Mouse (Mus musculus) embryonic facial prominence, embryonic 12.5 days (tissue): ENCODE measurements around the gene Vezf1. TPM values are rescaled to one million over a fixed set of nuclear protein-coding genes. Genes with fewer than 3 reads are reported as not detected.
A peak's percentile ranks its signal among the peaks of the same experiment; 100 is the strongest.

Experiments used
- ATAC-seq: fragments of 200-750 bp; cut with Nextera tagmentation; 2 replicates; pipeline ENCODE4 v1.8.0; 2017; ENCODE audit not compliant: insufficient number of reproducible peaks, insufficient read depth, low FRiP score, low TSS enrichment
- H3K27ac ChIP-seq: fragments of 300-500 bp; sonication (generic); 2 replicates; pipeline ENCODE4 v1.5.1; 2016; ENCODE audit warnings: mild to moderate bottlenecking
- H3K27me3 ChIP-seq: fragments of 300-500 bp; sonication (generic); 2 replicates; pipeline ENCODE4 v1.6.1; 2016; ENCODE audit warnings: mild to moderate bottlenecking, moderate library complexity
- H3K36me3 ChIP-seq: fragments of 300-500 bp; sonication (generic); 2 replicates; pipeline ENCODE4 v1.6.1; 2016; ENCODE audit warnings: mild to moderate bottlenecking
- H3K4me1 ChIP-seq: fragments of 300-500 bp; sonication (generic); 2 replicates; pipeline ENCODE4 v1.6.1; 2016
- H3K4me2 ChIP-seq: fragments of 300-500 bp; sonication (generic); replicated peaks from 2 replicates; pipeline ENCODE4 v1.6.1; 2016; ENCODE audit warnings: mild to moderate bottlenecking, moderate library complexity
- H3K4me3 ChIP-seq: fragments of 300-500 bp; sonication (generic); 2 replicates; pipeline ENCODE4 v1.5.1; 2016; ENCODE audit warnings: mild to moderate bottlenecking
- H3K9ac ChIP-seq: fragments of 300-500 bp; sonication (generic); 2 replicates; pipeline ENCODE4 v1.6.1; 2016; ENCODE audit warnings: mild to moderate bottlenecking, moderate library complexity
- H3K9me3 ChIP-seq: fragments of 300-500 bp; sonication (generic); 2 replicates; pipeline ENCODE4 v1.6.1; 2016; ENCODE audit warnings: mild to moderate bottlenecking, moderate library complexity
- WGBS: fragments of 180-500 bp; shearing (Covaris S2); methylation state at CpG from one replicate; pipeline ENCODE4 v1.1.7; 2016; 5-methylcytosine and 5-hydroxymethylcytosine counted together
- polyA plus RNA-seq: library from polyadenylated mRNA; unstranded; fragments of >200 nt; fragmentation: Nextera tagmentation; extraction: Ambion mirVana; gene quantifications from 2 replicates; pipeline ENCODE4 v1.2.1, GENCODE M21; 2016

The Vezf1 gene
- polyA plus RNA-seq, result 59.0 and 59.8 TPM in 2 replicates

DNA sequence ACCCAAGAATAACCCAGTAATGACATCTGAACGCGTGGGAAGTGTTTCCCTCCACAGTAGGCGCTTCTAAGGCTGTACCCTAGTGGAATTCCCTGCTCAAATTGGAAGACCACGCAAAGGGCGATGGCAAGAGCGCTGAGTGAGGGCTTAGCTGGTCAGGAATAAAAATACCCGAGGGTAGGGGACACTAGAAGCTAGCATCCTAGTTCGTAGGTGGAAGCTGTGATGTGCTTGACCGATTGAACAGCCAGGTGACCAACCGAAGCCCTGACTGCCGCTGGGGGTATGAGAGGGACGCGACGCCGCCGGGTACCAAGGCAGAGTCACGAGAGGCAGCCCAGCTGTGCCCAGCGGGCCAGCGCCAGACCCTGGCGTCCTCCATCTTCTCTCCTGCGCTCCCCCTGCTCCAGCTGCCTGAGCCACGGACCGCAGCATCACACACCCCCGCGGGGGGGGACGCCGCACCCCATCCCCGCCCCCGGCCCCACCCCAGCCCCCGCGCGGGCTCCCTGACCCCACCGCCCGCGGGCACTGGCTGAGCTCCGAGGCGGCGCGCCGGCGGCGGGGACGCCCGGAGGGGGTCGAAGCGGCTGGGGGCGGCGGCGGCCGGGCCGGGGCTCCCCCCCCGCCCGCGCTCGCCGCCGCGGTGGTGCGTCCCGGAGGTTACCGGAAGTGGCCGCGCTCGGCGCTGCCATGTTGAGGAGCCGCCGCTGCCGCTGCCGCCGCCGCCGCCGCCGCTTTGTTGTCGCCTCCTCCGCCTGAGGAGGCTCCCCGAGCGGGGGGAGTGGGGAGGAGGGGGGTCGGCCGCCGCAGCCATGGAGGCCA, at the start of gene Vezf1:
TSS of gene Vezf1 (plus strand) at position 694 of the 825 bp plus-strand sequence.
- Histone ChIP-seq H3K27ac (peak within 1 kb of the TSS; percentile 99), H3K4me3 (peak within 1 kb of the TSS; percentile 98), H3K27me3 (no peaks in the 10 kb centered on the region), H3K9me3 (no peaks in the 10 kb centered on the region), H3K9ac (peak within 1 kb of the TSS; percentile 99), H3K36me3 (no peaks in the 10 kb centered on the region), H3K4me2 (peak within 1 kb of the TSS; percentile 73), H3K4me1 (peaks cover 33% of the 10 kb centered on the region)
- ATAC-seq, result peak; percentile 83
- WGBS, result under 1% methylated on average over 59 of the region's 81 CpGs

GRCm38 (mm10) chr11:88023933-88024332, 44.1 kb upstream of the Vezf1 start:
- H3K36me3 ChIP-seq, result no peaks in the 10 kb centered on the region
- ATAC-seq, result no peak
- no peaks in the 10 kb centered on the region for H3K9me3 ChIP-seq
- H3K4me2 ChIP-seq, result no peak overlapping the region
- 77% methylated on average over 2 of the region's 2 CpGs for WGBS
- H3K27me3 ChIP-seq, result no peaks in the 10 kb centered on the region
- H3K4me3 ChIP-seq, result no peak overlapping the region
- H3K27ac ChIP-seq, result no peak overlapping the region
- H3K9ac ChIP-seq, result no peak overlapping the region
- H3K4me1 ChIP-seq, result no peaks in the 10 kb centered on the region

DNA sequence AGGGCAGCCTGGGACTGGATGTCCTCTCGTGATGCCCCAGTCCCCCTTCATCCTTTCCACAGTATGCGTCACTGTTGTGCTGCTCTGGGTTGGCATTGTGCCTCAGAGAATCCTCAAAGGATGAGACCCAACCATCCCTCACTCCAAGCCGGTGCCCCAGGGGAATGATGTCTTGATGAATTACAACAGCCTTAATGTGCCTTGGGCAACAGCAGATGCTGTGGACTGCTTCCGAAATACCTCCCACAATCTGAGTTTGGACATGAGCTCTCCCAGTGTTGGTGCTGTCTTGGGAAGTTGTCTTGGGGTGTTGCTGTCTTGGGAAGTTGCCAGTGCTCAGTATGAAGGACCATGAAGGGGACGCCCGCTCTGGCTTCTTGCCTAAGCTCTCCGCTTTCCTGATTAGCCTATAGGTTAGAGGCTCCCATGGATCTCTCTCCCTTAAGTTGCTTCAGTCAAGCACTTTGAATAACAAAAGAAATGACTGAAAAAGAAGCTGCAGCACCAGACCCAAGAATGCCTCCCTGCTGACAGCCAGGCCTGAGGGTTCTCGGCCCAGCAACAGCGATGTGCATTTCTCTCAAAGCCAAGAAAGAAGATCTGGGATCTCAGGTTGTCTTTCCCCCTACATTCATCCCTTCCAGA, 40.6 kb upstream of the Vezf1 start:
- Histone ChIP-seq H3K27ac (no peak overlapping the region), H3K4me1 (no peaks in the 10 kb centered on the region), H3K9me3 (no peaks in the 10 kb centered on the region), H3K9ac (no peak overlapping the region), H3K36me3 (no peaks in the 10 kb centered on the region), H3K4me3 (no peak overlapping the region), H3K4me2 (no peak overlapping the region), H3K27me3 (no peaks in the 10 kb centered on the region)
- 66% methylated on average over 9 of the region's 9 CpGs for WGBS
- no peak for ATAC-seq

DNA sequence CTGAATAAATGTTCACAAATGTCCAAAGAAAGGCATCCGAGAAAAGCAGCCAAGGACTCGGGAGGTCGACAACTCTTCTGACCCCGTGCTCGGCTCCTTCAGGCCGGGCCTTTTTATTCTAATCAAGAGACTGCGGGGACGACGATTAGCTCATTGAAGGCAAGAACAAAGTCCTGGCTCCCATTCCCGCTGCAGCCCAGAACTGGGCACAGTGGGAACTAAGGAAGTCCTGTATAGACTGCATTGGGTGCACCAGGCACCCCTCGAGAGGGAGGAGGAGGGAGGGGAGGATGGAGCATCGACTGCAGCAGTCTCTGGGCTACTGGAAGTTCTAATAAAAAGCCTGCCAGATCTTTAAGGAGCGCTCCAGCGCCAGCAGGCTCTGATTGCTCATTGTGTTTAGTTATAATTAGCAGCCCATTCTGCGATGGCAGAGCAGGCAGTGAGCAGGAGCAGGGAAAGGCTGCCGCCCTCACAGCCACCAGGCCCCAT, 39.8 kb upstream of the Vezf1 start:
- Histone ChIP-seq H3K4me1 (no peaks in the 10 kb centered on the region), H3K4me3 (no peak overlapping the region), H3K27me3 (no peaks in the 10 kb centered on the region), H3K9me3 (no peaks in the 10 kb centered on the region), H3K27ac (no peak overlapping the region), H3K36me3 (no peaks in the 10 kb centered on the region), H3K4me2 (no peak overlapping the region), H3K9ac (no peak overlapping the region)
- WGBS, result 20% methylated on average over 16 of the region's 16 CpGs
- ATAC-seq, result no peak

- Histone ChIP-seq H3K27ac (no peak overlapping the region), H3K9me3 (no peaks in the 10 kb centered on the region), H3K27me3 (no peaks in the 10 kb centered on the region), H3K4me1 (no peaks in the 10 kb centered on the region), H3K36me3 (no peaks in the 10 kb centered on the region), H3K4me2 (no peak overlapping the region), H3K9ac (no peak overlapping the region), H3K4me3 (no peak overlapping the region)
- no peak for ATAC-seq
- 83% methylated on average over 7 of the region's 7 CpGs for WGBS
Observed at GRCm38 (mm10) chr11:88030219-88030618, 37.9 kb upstream of the Vezf1 start.

- 90% methylated on average over 2 of the region's 2 CpGs for WGBS
Observed at GRCm38 (mm10) chr11:88030836-88031235, 37.2 kb upstream of the Vezf1 start.

DNA sequence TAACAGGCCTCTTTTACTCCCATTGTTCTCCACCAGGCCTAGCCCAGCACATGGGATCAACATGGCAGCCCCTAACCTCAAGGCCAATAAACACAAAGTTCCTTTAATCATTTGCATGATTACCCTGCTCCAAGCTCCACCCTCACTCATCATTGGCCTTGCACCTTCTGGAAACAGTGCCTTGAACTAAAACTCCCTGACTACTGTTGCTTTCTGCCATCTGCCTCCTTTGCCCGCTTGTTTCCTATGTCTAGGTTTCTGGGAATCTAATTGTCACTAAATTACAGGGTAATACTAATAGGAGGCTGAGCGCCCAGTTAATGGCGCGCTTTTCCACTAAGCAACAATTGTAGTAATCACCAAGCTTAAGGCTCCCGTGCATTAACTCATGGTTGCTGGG, 36.3 kb upstream of the Vezf1 start:
- H3K9ac ChIP-seq, result no peak overlapping the region
- H3K4me1 ChIP-seq, result no peaks in the 10 kb centered on the region
- 81% methylated on average over 5 of the region's 5 CpGs for WGBS
- no peak overlapping the region for H3K4me3 ChIP-seq
- H3K4me2 ChIP-seq, result no peak overlapping the region
- H3K36me3 ChIP-seq, result no peaks in the 10 kb centered on the region
- no peak for ATAC-seq
- H3K9me3 ChIP-seq, result no peaks in the 10 kb centered on the region
- H3K27me3 ChIP-seq, result no peaks in the 10 kb centered on the region
- no peak overlapping the region for H3K27ac ChIP-seq

More at GRCm38 (mm10) chr11:88030836-88031235, 37.2 kb upstream of the Vezf1 start:
- Histone ChIP-seq H3K4me3 (no peak overlapping the region), H3K27ac (no peak overlapping the region), H3K4me1 (no peaks in the 10 kb centered on the region), H3K9ac (no peak overlapping the region), H3K4me2 (no peak overlapping the region), H3K9me3 (no peaks in the 10 kb centered on the region), H3K27me3 (no peaks in the 10 kb centered on the region), H3K36me3 (no peaks in the 10 kb centered on the region)
- ATAC-seq, result no peak

DNA sequence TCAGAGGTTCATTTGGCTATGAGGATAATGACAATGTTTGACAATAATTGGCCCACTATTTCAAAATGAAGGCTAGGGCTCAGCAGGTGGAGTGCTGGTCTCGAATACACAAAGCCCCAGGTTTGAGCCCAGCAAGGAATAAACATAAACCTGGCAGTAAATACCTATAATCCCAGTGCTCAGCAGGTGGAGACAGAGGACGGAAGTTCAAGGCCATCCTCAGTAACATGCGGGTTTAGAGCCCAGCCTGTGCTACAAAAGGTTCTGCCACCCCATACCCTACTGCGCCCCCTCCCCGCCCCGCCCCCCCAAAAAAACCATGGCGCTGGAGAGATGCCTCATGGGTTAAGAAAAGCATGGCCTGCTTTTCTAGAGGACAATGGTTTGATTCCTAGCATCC, 32.1 kb upstream of the Vezf1 start:
- no peaks in the 10 kb centered on the region for H3K27me3 ChIP-seq
- H3K9ac ChIP-seq, result no peak overlapping the region
- no peak overlapping the region for H3K4me2 ChIP-seq
- ATAC-seq, result no peak
- no peak overlapping the region for H3K27ac ChIP-seq
- no peaks in the 10 kb centered on the region for H3K4me1 ChIP-seq
- no peak overlapping the region for H3K4me3 ChIP-seq
- H3K9me3 ChIP-seq, result no peaks in the 10 kb centered on the region
- 65% methylated on average over 7 of the region's 7 CpGs for WGBS
- H3K36me3 ChIP-seq, result no peaks in the 10 kb centered on the region

GRCm38 (mm10) chr11:88036761-88037251, 31.3 kb upstream of the Vezf1 start:
- Histone ChIP-seq H3K9ac (no peak overlapping the region), H3K36me3 (no peaks in the 10 kb centered on the region), H3K9me3 (no peaks in the 10 kb centered on the region), H3K27ac (no peak overlapping the region), H3K4me2 (no peak overlapping the region), H3K4me1 (no peaks in the 10 kb centered on the region), H3K4me3 (no peak overlapping the region), H3K27me3 (no peaks in the 10 kb centered on the region)
- WGBS, result 87% methylated on average over 10 of the region's 10 CpGs
- ATAC-seq, result no peak

GRCm38 (mm10) chr11:88037386-88037785, 30.7 kb upstream of the Vezf1 start:
- Histone ChIP-seq H3K36me3 (no peaks in the 10 kb centered on the region), H3K4me3 (no peak overlapping the region), H3K4me1 (no peaks in the 10 kb centered on the region), H3K27me3 (no peaks in the 10 kb centered on the region), H3K9ac (no peak overlapping the region), H3K4me2 (no peak overlapping the region), H3K9me3 (no peaks in the 10 kb centered on the region), H3K27ac (no peak overlapping the region)
- no peak for ATAC-seq
- 76% methylated on average over 3 of the region's 3 CpGs for WGBS

- H3K9ac ChIP-seq, result no peak overlapping the region
- H3K4me1 ChIP-seq, result no peaks in the 10 kb centered on the region
- H3K27me3 ChIP-seq, result no peaks in the 10 kb centered on the region
- no peaks in the 10 kb centered on the region for H3K9me3 ChIP-seq
- H3K27ac ChIP-seq, result no peak overlapping the region
- H3K36me3 ChIP-seq, result 0 out of 2 replicates have a peak, but pooled peaks cover 5% of the 10 kb centered on the region
- 93% methylated on average over 1 of the region's 1 CpGs for WGBS
- ATAC-seq, result no peak
- H3K4me2 ChIP-seq, result no peak overlapping the region
- H3K4me3 ChIP-seq, result no peak overlapping the region
Observed at GRCm38 (mm10) chr11:88039066-88039465, 29.0 kb upstream of the Vezf1 start.

GRCm38 (mm10) chr11:88044314-88044713, 23.8 kb upstream of the Vezf1 start:
- Histone ChIP-seq H3K4me1 (peaks cover 13% of the 10 kb centered on the region), H3K9me3 (no peaks in the 10 kb centered on the region), H3K27ac (no peak overlapping the region), H3K36me3 (peaks cover 8% of the 10 kb centered on the region), H3K9ac (no peak overlapping the region), H3K4me3 (no peak overlapping the region), H3K4me2 (no peak overlapping the region), H3K27me3 (no peaks in the 10 kb centered on the region)
- ATAC-seq, result no peak
